Mouse (Mus musculus): ENCODE results near the gene Sema4g. TPM values are rescaled to one million over a fixed set of nuclear protein-coding genes. Genes with fewer than 3 reads are reported as not detected.
"Not testable (repeated sequence)": the region's sequence is repeated elsewhere in the genome, so short reads cannot be mapped to it uniquely, and the experiment has no call there.

Gene Sema4g
- total and polyA plus RNA-seq, 2 experiments, result 58.5 to 566 TPM

- Histone ChIP-seq H3K79me2 (ENCODE audit: control insufficient read depth, insufficient read depth, low read length) (no peaks in the 10 kb centered on the region), H3K27ac (replicated peaks; ENCODE audit: insufficient read depth, low read depth, low read length) (no peak overlapping the region), H3K4me1 (ENCODE audit: control insufficient read depth, insufficient read depth, low read length) (no peaks in the 10 kb centered on the region; the same call in 1 of the 2 replicates), H3K36me3 (ENCODE audit: control insufficient read depth, insufficient read depth, low read length) (peaks cover 5% of the 10 kb centered on the region; the same call in 1 of the 2 replicates), H3K4me3 (ENCODE audit: insufficient read depth, low read depth, low read length) (peak overlapping the region; percentile 11; the same call in 1 of the 2 replicates), H3K27me3 (ENCODE audit: control insufficient read depth, insufficient read depth, low read length) (no peaks in the 10 kb centered on the region), H3K9ac (ENCODE audit: low read depth, low read length) (0 out of 2 replicates have a peak overlapping the region, but pooled peaks have one; percentile 19)
- DNase-seq (ENCODE audit: extremely low read depth, low read depth, low spot score), result peak; percentile 69
- WGBS, result 40% methylated on average over 20 of the region's 20 CpGs
- no peak for TF ChIP-seq POLR2A (IDR thresholded peaks at IDR 0.05; ENCODE audit: extremely low read depth, insufficient read depth, low read length)
- peak; percentile 80 for TF ChIP-seq CTCF (IDR thresholded peaks at IDR 0.05; ENCODE audit: low read depth, low read length)
Measured at GRCm38 (mm10) chr19:45030746-45031693, 42.1 kb downstream of the Sema4g start.

DNA sequence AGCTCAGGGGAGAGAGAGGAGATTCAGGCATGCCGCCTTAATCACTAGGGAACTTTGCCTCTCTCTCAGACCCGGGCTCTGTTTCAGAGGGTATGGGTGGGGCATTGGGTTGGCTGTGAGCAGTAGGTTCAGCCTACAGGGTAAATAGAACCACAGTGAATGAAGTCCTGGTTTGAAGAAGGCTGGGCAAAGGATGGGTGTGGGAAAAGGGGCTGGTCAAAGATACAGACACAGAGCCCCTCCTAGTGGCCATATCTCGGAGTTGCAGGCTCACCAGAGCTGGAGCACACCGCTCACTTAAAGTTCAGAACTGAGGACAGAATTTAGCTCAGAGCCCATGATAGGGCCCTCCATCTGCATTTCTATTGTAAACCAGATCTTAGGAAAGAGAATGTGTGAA lies 42.9 kb downstream of the Sema4g start:
- peak; percentile 61 for DNase-seq (ENCODE audit: extremely low read depth, low read depth, low spot score)
- H3K9ac ChIP-seq (ENCODE audit: low read depth, low read length), result no peak overlapping the region
- no peak overlapping the region for H3K27ac ChIP-seq (replicated peaks; ENCODE audit: insufficient read depth, low read depth, low read length)
- no peak for TF ChIP-seq POLR2A (IDR thresholded peaks at IDR 0.05; ENCODE audit: extremely low read depth, insufficient read depth, low read length)
- peak; percentile 88 for TF ChIP-seq CTCF (IDR thresholded peaks at IDR 0.05; ENCODE audit: low read depth, low read length)
- H3K36me3 ChIP-seq (ENCODE audit: control insufficient read depth, insufficient read depth, low read length), result no peaks in the 10 kb centered on the region
- H3K79me2 ChIP-seq (ENCODE audit: control insufficient read depth, insufficient read depth, low read length), result no peaks in the 10 kb centered on the region
- no peak overlapping the region for H3K4me3 ChIP-seq (ENCODE audit: insufficient read depth, low read depth, low read length)
- 9% methylated on average over 4 of the region's 4 CpGs for WGBS
- no peaks in the 10 kb centered on the region; the same call in 1 of the 2 replicates for H3K4me1 ChIP-seq (ENCODE audit: control insufficient read depth, insufficient read depth, low read length)
- H3K27me3 ChIP-seq (ENCODE audit: control insufficient read depth, insufficient read depth, low read length), result no peaks in the 10 kb centered on the region

DNA sequence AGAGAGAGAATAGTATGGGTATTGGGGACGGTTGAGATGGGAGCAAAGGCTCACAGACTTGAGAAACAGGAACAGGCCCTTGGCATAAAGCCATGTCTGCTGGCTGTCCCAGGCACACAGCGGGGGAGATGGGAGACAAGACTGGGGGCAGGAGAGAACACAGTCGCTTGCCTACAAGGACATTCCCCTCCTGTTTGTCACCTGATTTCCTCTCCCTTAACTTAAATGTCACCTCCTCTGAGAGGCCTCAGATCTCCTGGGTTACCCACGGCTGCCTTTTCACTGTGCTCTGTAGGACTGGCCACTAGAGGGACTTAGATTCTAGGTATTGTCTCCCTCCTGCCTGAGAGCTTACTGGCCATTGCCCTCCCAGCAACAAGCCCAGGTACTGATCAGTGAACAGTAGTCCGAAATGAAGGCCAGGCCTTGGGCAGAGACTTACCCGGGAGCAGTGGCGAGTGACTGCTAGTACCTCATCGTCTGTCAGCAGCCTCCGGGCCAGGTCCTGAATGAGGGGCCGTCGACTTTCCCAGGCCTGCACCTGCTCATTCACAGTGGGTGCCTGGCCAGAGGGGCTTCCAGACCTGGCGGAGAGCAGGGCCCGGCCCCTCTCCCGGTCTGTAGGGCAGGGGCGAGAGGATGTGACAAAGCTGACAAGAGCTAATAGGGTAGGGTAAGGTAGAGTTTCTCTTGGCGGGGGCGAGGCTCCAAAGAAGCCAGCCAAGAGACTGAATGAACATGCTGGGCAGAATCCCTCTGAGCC lies 43.9 kb downstream of the Sema4g start:
- Histone ChIP-seq H3K79me2 (ENCODE audit: control insufficient read depth, insufficient read depth, low read length) (no peaks in the 10 kb centered on the region), H3K27ac (replicated peaks; ENCODE audit: insufficient read depth, low read depth, low read length) (no peak overlapping the region), H3K27me3 (ENCODE audit: control insufficient read depth, insufficient read depth, low read length) (no peaks in the 10 kb centered on the region), H3K9ac (ENCODE audit: low read depth, low read length) (no peak overlapping the region), H3K4me3 (ENCODE audit: insufficient read depth, low read depth, low read length) (no peak overlapping the region), H3K4me1 (ENCODE audit: control insufficient read depth, insufficient read depth, low read length) (no peaks in the 10 kb centered on the region; the same call in 1 of the 2 replicates), H3K36me3 (ENCODE audit: control insufficient read depth, insufficient read depth, low read length) (no peaks in the 10 kb centered on the region)
- WGBS, result 68% methylated on average over 17 of the region's 17 CpGs
- DNase-seq (ENCODE audit: extremely low read depth, low read depth, low spot score), result no peak
- TF ChIP-seq POLR2A (IDR thresholded peaks at IDR 0.05; ENCODE audit: extremely low read depth, insufficient read depth, low read length) (no peak), CTCF (IDR thresholded peaks at IDR 0.05; ENCODE audit: low read depth, low read length) (peak; percentile 25; the same call in 1 of the 2 replicates)

DNA sequence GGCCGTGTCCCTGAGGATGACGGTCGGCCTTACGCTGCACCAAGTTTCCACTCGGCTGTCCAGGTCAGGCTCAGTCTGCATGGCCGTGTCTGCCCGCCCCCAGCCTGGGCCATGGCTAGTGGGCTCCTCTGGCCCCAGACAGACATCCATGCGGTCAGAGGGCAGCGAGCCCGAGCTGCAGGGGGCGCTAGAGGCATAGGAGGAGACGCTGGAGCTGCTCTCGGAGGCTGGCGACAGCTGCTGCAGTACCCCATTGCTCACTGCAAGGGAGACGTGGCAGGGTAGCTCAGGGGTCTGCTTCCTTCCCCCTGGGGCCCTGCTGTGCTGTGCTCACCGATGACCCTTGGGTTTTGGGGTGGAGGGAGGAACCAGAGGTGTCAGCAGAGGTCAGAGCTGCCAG lies 48.0 kb downstream of the Sema4g start:
- H3K9ac ChIP-seq (ENCODE audit: low read depth, low read length), result no peak overlapping the region
- no peak overlapping the region for H3K27ac ChIP-seq (replicated peaks; ENCODE audit: insufficient read depth, low read depth, low read length)
- no peak for DNase-seq (ENCODE audit: extremely low read depth, low read depth, low spot score)
- TF ChIP-seq CTCF (IDR thresholded peaks at IDR 0.05; ENCODE audit: low read depth, low read length), result peak; percentile 72
- no peak for TF ChIP-seq POLR2A (IDR thresholded peaks at IDR 0.05; ENCODE audit: extremely low read depth, insufficient read depth, low read length)
- no peak overlapping the region for H3K4me3 ChIP-seq (ENCODE audit: insufficient read depth, low read depth, low read length)
- no peaks in the 10 kb centered on the region for H3K79me2 ChIP-seq (ENCODE audit: control insufficient read depth, insufficient read depth, low read length)
- H3K36me3 ChIP-seq (ENCODE audit: control insufficient read depth, insufficient read depth, low read length), result no peaks in the 10 kb centered on the region
- 44% methylated on average over 16 of the region's 16 CpGs for WGBS
- H3K27me3 ChIP-seq (ENCODE audit: control insufficient read depth, insufficient read depth, low read length), result 0 out of 2 replicates have a peak, but pooled peaks cover 7% of the 10 kb centered on the region
- H3K4me1 ChIP-seq (ENCODE audit: control insufficient read depth, insufficient read depth, low read length), result no peaks in the 10 kb centered on the region

GRCm38 (mm10) chr19:45038198-45038597 lies 49.3 kb downstream of the Sema4g start:
- not testable (repeated sequence) for H3K4me3 ChIP-seq (ENCODE audit: insufficient read depth, low read depth, low read length); H3K27me3 ChIP-seq (ENCODE audit: control insufficient read depth, insufficient read depth, low read length); H3K4me1 ChIP-seq (ENCODE audit: control insufficient read depth, insufficient read depth, low read length); H3K79me2 ChIP-seq (ENCODE audit: control insufficient read depth, insufficient read depth, low read length); DNase-seq (ENCODE audit: extremely low read depth, low read depth, low spot score); H3K36me3 ChIP-seq (ENCODE audit: control insufficient read depth, insufficient read depth, low read length); H3K9ac ChIP-seq (ENCODE audit: low read depth, low read length); H3K27ac ChIP-seq (replicated peaks; ENCODE audit: insufficient read depth, low read depth, low read length)
- WGBS, result 91% methylated on average over 7 of the region's 7 CpGs
